Comparison of ENCODE assay signal across 14 mouse cellular contexts in genomic region chr9:53257772-53258171, GRCm38 (mm10). TPM values are rescaled to one million over a fixed set of nuclear protein-coding genes. Genes with fewer than 3 reads are reported as not detected.
DNase-seq lines count a peak whose midpoint lies in the region; ATAC-seq and TF ChIP-seq lines count a peak whose summit lies in the region.
"Had no signal": no experiment of that assay in that cellular context is flagged by ENCODE, and none has a peak within 500 bp of the region (broad histone marks: within the 10 kb centered on the region; RNA-seq: fewer than 3 reads in every experiment).

No protein-coding gene starts in this region.

- H3K27ac ChIP-seq in left cerebral cortex, adult 2 months = peak overlapping the region; percentile 77
- H3K27ac ChIP-seq in embryonic facial prominence, embryonic 10.5 days (replicated peaks) = peak overlapping the region; percentile 55
- 0 out of 2 replicates have a peak overlapping the region, but pooled peaks have one; percentile 22 for H3K27ac ChIP-seq in limb, embryonic 15.5 days
- H3K27ac ChIP-seq: forebrain, embryonic 12.5 days had no signal

- 4% methylated on average over 3 of the region's 3 CpGs for WGBS in embryonic facial prominence, embryonic 10.5 days
- WGBS in limb, embryonic 15.5 days = 3% methylated on average over 3 of the region's 3 CpGs

- no peaks in the 10 kb centered on the region for H3K27me3 ChIP-seq in embryonic facial prominence, embryonic 10.5 days (replicated peaks; ENCODE audit: low read depth, poor library complexity, severe bottlenecking)
- no peaks in the 10 kb centered on the region for H3K27me3 ChIP-seq in limb, embryonic 15.5 days
- H3K27me3 ChIP-seq: forebrain, embryonic 12.5 days had no signal

- no peak overlapping the region for H3K4me3 ChIP-seq in left cerebral cortex, adult 2 months
- no peak overlapping the region for H3K4me3 ChIP-seq in embryonic facial prominence, embryonic 10.5 days
- no peak overlapping the region for H3K4me3 ChIP-seq in limb, embryonic 15.5 days
- H3K4me3 ChIP-seq: forebrain, embryonic 12.5 days had no signal

- TF ChIP-seq CTCF in left cerebral cortex, adult 2 months (IDR thresholded peaks at IDR 0.05) = no peak

- ATAC-seq in limb, embryonic 15.5 days (ENCODE audit: insufficient number of reproducible peaks, low FRiP score, low TSS enrichment, low read depth) = no peak
- ATAC-seq: intestine, embryonic 16.5 days; liver, postnatal 0 days had no signal

- H3K9me3 ChIP-seq in embryonic facial prominence, embryonic 10.5 days = no peaks in the 10 kb centered on the region
- no peaks in the 10 kb centered on the region for H3K9me3 ChIP-seq in limb, embryonic 15.5 days
- H3K9me3 ChIP-seq: forebrain, embryonic 12.5 days had no signal

- intact Hi-C loops in left cerebral cortex, adult 2 months (cut with DNase I) = loop anchor here (2.0 to 5.0 kb wide), 4 partner anchors 45 to 125 kb away; partner anchors contain the start of gene Kdelc2
- intact Hi-C loops in left cerebral cortex, postnatal 14 days (cut with DNase I) = loop anchor here (10.0 kb wide), 2 partner anchors 207 to 257 kb away; no protein-coding TSS in a partner anchor

- H3K4me2 ChIP-seq in limb, embryonic 15.5 days = no peak overlapping the region
- H3K4me2 ChIP-seq: forebrain, embryonic 12.5 days had no signal

- H3K36me3 ChIP-seq in embryonic facial prominence, embryonic 10.5 days (replicated peaks) = no peaks in the 10 kb centered on the region
- H3K36me3 ChIP-seq in limb, embryonic 15.5 days = no peaks in the 10 kb centered on the region
- H3K36me3 ChIP-seq: forebrain, embryonic 12.5 days had no signal

- H3K4me1 ChIP-seq in embryonic facial prominence, embryonic 10.5 days = peaks cover 10% of the 10 kb centered on the region
- 0 out of 2 replicates have a peak, but pooled peaks cover 3% of the 10 kb centered on the region for H3K4me1 ChIP-seq in limb, embryonic 15.5 days

- H3K9ac ChIP-seq in limb, embryonic 15.5 days = no peak overlapping the region
- H3K9ac ChIP-seq: forebrain, embryonic 12.5 days; liver, postnatal 0 days had no signal

- peak in 1 of 2 experiments; percentile 19 for DNase-seq in left cerebral cortex, adult 2 months (ENCODE audit: extremely low spot score in 1 of 2, low spot score in 2 of 2)
- DNase-seq in left cerebral cortex, postnatal 14 days (ENCODE audit: low spot score in 2 of 2) = no peak
- DNase-seq in retina, postnatal 1 day = peak; percentile 6
- DNase-seq in retina, embryonic 14.5 days (ENCODE audit: low spot score) = no peak
- DNase-seq in embryonic facial prominence, embryonic 10.5 days (ENCODE audit: low spot score) = peak; percentile 11
- DNase-seq in urinary bladder, postnatal 10 days (ENCODE audit: low spot score) = no peak
- DNase-seq: adrenal gland, postnatal 14 days; embryo, embryonic 11 days; heart, postnatal 4 days; liver, postnatal 0 days; spleen, adult 18-20 months had no signal

RNA-seq across cellular contexts. Expression of gene Ddx10, which starts 9.9 kb away (rescaled TPM):
- total RNA-seq in left cerebral cortex, adult 2 months (2021) = 10 to 100 TPM; 19.8 to 22.1 TPM
- total RNA-seq in left cerebral cortex, postnatal 14 days (2021) = 10 to 100 TPM; 20.9 to 21.1 TPM
- polyA plus RNA-seq in embryonic facial prominence, embryonic 10.5 days (2016; fragmentation: Nextera tagmentation; extraction: Ambion mirVana) = 30.3 and 30.8 TPM in 2 replicates
- 25.2 and 26.3 TPM in 2 replicates for polyA plus RNA-seq in limb, embryonic 15.5 days (2015; fragmentation: Nextera tagmentation; extraction: Ambion mirVana)

RNA-seq across cellular contexts. Expression of gene Exph5, which starts 43.7 kb away (rescaled TPM):
- total RNA-seq in left cerebral cortex, adult 2 months (2021) = 10 to 100 TPM; 27.4 to 33.4 TPM
- 10 to 100 TPM; 12.8 to 19.1 TPM for total RNA-seq in left cerebral cortex, postnatal 14 days (2021)
- 1.7 TPM in 2 replicates for polyA plus RNA-seq in embryonic facial prominence, embryonic 10.5 days (2016; fragmentation: Nextera tagmentation; extraction: Ambion mirVana)
- polyA plus RNA-seq in limb, embryonic 15.5 days (2015; fragmentation: Nextera tagmentation; extraction: Ambion mirVana) = 2.6 and 2.7 TPM in 2 replicates

Comparison
In these comparisons a context has a peak if more than half of its experiments do, and no peak if none do; other contexts are left out.
1. DNase-seq: peak in retina, postnatal 1 day (single experiment) and embryonic facial prominence, embryonic 10.5 days (single experiment); none in left cerebral cortex, postnatal 14 days (0 of 2), retina, embryonic 14.5 days (single experiment) and urinary bladder, postnatal 10 days (single experiment).
2. H3K27ac ChIP-seq: peak in every context shown above with its lines; median percentile 77 in left cerebral cortex, adult 2 months; 55 in embryonic facial prominence, embryonic 10.5 days; 22 in limb, embryonic 15.5 days.